Mouse (Mus musculus) fat pad, adult 2 months (tissue): Measurements from ENCODE around the gene Olfr873.
"Not testable (repeated sequence)": the region's sequence is repeated elsewhere in the genome, so short reads cannot be mapped to it uniquely, and the experiment has no call there.

Experiments used
- DNase-seq: peaks from one replicate; pipeline ENCODE4 v3.0.0-alpha.2; 2011; ENCODE audit warnings: low read depth, low spot score; ENCODE audit errors: extremely low read depth

Gene Olfr873

GRCm38 (mm10) chr9:20298232-20298631 is at the start of gene Olfr873:
Gene Olfr873, plus strand, starts transcription at chr9:20298532.
- no peak for DNase-seq

- no peak for DNase-seq
Observed at GRCm38 (mm10) chr9:20282051-20282450, 16.3 kb upstream of the Olfr873 start, which contains the start of gene Olfr39. Gene Olfr39, plus strand, starts transcription at chr9:20282351.

DNA sequence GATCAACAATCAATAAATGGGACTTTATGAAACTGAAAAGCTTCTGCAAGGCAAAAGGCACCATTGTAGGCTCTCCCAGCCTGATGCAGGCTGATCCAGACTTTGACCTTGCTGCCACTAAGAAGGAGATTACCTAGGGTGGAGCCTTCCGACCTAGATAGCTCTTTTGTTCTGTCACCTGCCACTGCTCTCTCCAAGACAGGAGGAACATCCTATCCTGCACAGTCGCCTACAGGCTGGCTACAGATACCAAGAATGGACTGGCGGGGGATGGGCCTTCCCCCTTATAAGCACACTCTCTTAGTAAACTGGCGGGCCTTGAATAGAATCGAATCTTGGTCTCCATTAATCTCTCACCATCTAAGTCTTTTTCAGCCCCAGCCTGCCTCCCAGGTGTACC is 2.8 kb upstream of the Olfr873 start:
- DNase-seq, result not testable (repeated sequence)

DNA sequence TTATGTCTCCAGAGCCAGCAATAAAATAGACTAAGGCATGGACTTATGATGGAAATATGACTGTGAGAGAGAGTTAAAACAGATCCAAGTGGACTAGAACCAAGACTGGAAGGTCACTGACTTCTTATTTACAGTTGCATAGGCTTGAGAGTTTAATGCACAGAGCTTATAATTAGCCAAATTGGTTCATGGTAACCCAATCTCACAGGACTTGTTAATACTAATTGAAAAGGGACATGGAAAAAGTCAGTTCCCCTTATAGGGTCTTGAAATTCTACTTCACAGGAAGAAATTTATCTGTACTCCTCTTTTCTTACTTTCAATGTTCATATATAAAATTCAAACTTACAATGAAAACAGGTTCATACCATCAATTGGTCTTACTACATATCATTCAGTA is 37.7 kb downstream of the Olfr873 start, which contains the start of gene Olfr18:
Olfr18 (minus strand) TSS at position 101 of the 400 bp plus-strand sequence.
- no peak for DNase-seq

GRCm38 (mm10) chr9:20348501-20348900 is 50.2 kb downstream of the Olfr873 start:
- DNase-seq, result no peak
